Mouse (Mus musculus) gastrocnemius, postnatal 14 days (tissue): ENCODE measurements at regions not wholly inside any gene's neighbourhood (a gene's known extent, or its start where the extent isn't known, plus 50 kb on each side); places are given as distances from the start of the nearest gene placed in this dataset.
A peak's percentile ranks its signal among the peaks of the same experiment; 100 is the strongest.

Experiments
- DNase-seq: peaks from one replicate; pipeline ENCODE4 v3.0.0; 2021; ENCODE audit warnings: mixed read lengths
- intact Hi-C: fragments of 180-260 bp; cut with DNase I; formaldehyde crosslinking; loops from one replicate; pipeline ENCODE4 v1.15.1; 2025; ENCODE audit warnings: low total_unique reads

- intact Hi-C loops = no loop called here
- DNase-seq = no peak
Measured at GRCm38 (mm10) chr3:145207071-145207470, 85.2 kb upstream of the Col24a1 start.

DNA sequence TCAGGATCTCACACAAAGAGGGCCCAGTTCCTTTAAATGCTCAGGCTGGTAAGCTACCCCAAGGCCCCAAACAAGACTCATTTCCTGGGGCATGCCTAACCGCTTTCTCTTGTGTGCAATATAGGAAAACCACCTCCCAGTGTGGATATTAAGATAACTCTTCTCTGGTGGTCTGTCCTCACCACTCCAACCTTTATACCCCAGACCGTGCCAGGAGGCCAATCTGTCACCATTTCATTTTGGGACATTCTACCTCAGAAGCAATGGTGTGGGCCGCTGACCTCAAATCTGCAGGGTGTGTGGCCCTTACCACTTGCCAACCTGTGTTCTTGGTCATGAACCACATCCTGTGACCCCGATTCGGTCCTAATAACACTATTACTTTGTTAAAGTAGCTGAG is 82.1 kb upstream of the Col24a1 start:
- DNase-seq = no peak
- intact Hi-C loops = no loop called here

DNA sequence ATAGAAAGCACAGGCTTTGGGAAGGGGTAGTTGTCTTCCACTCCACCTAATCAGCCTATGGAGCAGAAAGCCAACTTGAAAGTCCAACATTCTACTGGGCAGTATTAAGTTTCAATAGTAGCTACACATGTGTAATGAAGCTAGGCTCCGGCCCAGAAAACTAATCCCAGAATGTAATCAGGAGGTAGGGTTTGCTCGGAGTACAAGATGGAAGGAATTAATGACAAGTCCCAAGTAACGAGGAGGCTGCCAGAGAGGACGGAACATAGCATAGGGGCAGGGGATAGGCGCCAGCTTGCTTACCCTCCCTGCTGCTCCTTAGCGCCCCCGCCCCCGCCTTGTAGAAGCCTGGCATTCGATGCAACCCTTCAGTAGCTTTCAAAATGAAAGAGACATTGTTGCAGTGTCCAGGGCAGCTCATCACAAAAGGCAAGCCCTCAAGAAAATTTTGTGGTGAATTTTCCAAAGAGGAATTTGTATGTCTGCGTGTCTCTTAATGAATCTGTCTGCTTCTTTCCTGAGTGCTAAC is 75.2 kb upstream of the Col24a1 start:
- peak; percentile 11 for DNase-seq
- intact Hi-C loops = no loop called here

GRCm38 (mm10) chr3:145222922-145223321 is 69.3 kb upstream of the Col24a1 start:
- no peak for DNase-seq
- intact Hi-C loops = no loop called here

- intact Hi-C loops = no loop called here
- no peak for DNase-seq
Measured at GRCm38 (mm10) chr3:145224040-145224439, 68.2 kb upstream of the Col24a1 start.

GRCm38 (mm10) chr3:145230721-145231120 is 61.6 kb upstream of the Col24a1 start:
- intact Hi-C loops = no loop called here
- DNase-seq = no peak

- intact Hi-C loops = no loop called here
Measured at GRCm38 (mm10) chr3:145242138-145242537, 50.1 kb upstream of the Col24a1 start.

More at GRCm38 (mm10) chr3:145242138-145242537, 50.1 kb upstream of the Col24a1 start:
- DNase-seq = no peak
